Comparison of ENCODE assay signal across 18 mouse cellular contexts in genomic region chr12:31989726-31990125, GRCm38 (mm10). TPM values are rescaled to one million over a fixed set of nuclear protein-coding genes. Genes with fewer than 3 reads are reported as not detected.
A peak's percentile ranks its signal among the peaks of the same experiment; 100 is the strongest.
DNase-seq lines count a peak whose midpoint lies in the region; ATAC-seq and TF ChIP-seq lines count a peak whose summit lies in the region.
"Had no signal": no experiment of that assay in that cellular context is flagged by ENCODE, and none has a peak within 500 bp of the region (broad histone marks: within the 10 kb centered on the region; RNA-seq: fewer than 3 reads in every experiment).

No protein-coding gene starts in this region.

- no peak overlapping the region for H3K4me2 ChIP-seq in intestine, embryonic 16.5 days (ENCODE audit: low read depth, low read length)
- H3K4me2 ChIP-seq in intestine, embryonic 15.5 days (replicated peaks): no peak overlapping the region
- no peak overlapping the region for H3K4me2 ChIP-seq in liver, embryonic 14.5 days (ENCODE audit: low read depth)
- H3K4me2 ChIP-seq: embryonic facial prominence, embryonic 15.5 days; heart, embryonic 13.5 days; hindbrain, embryonic 15.5 days had no signal

- TF ChIP-seq POLR2A in MEL (IDR thresholded peaks at IDR 0.05; ENCODE audit: control insufficient read depth in 1 of 2, insufficient read depth in 1 of 2, low read depth in 1 of 2, low read length in 2 of 2, poor library complexity in 1 of 2): no peak
- no peak for TF ChIP-seq POLR2A in cerebellum, adult 2 months (IDR thresholded peaks at IDR 0.05; ENCODE audit: borderline replicate concordance, insufficient read depth, low read length)

- no peaks in the 10 kb centered on the region for H3K9me3 ChIP-seq in intestine, embryonic 16.5 days (ENCODE audit: control insufficient read depth, low read length)
- no peaks in the 10 kb centered on the region for H3K9me3 ChIP-seq in intestine, embryonic 15.5 days
- no peaks in the 10 kb centered on the region for H3K9me3 ChIP-seq in MEL (replicated peaks; ENCODE audit: insufficient read depth, low read length)
- H3K9me3 ChIP-seq in liver, embryonic 14.5 days (ENCODE audit: control insufficient read depth, low read length): no peaks in the 10 kb centered on the region
- H3K9me3 ChIP-seq: embryonic facial prominence, embryonic 15.5 days; heart, embryonic 13.5 days; hindbrain, embryonic 15.5 days had no signal

- peak; percentile 76 for ATAC-seq in intestine, embryonic 16.5 days
- ATAC-seq in intestine, embryonic 15.5 days: no peak; the same call in 1 of the 2 replicates
- ATAC-seq in liver, embryonic 14.5 days (ENCODE audit: insufficient read depth): peak; percentile 56; the same call in 1 of the 2 replicates
- ATAC-seq in megakaryocyte-erythroid progenitor cell, adult 5-6 weeks (replicated peaks; ENCODE audit: low FRiP score, low TSS enrichment, poor library complexity, severe bottlenecking): peak; percentile 76
- ATAC-seq: forebrain, embryonic 14.5 days had no signal

- H3K9ac ChIP-seq in intestine, embryonic 16.5 days (ENCODE audit: low read depth, low read length): no peak overlapping the region
- no peak overlapping the region for H3K9ac ChIP-seq in intestine, embryonic 15.5 days
- no peak overlapping the region for H3K9ac ChIP-seq in MEL (ENCODE audit: control insufficient read depth, low read depth, low read length, poor library complexity, severe bottlenecking)
- H3K9ac ChIP-seq in liver, embryonic 14.5 days (replicated peaks): no peak overlapping the region
- H3K9ac ChIP-seq: embryonic facial prominence, embryonic 15.5 days; heart, embryonic 13.5 days; hindbrain, embryonic 15.5 days had no signal

- no peak for TF ChIP-seq RAD21 in MEL (IDR thresholded peaks at IDR 0.05; ENCODE audit: low read depth, low read length)

- no peak overlapping the region for H3K27ac ChIP-seq in intestine, embryonic 16.5 days (ENCODE audit: low read length)
- H3K27ac ChIP-seq in intestine, embryonic 15.5 days: no peak overlapping the region
- no peak overlapping the region for H3K27ac ChIP-seq in MEL (ENCODE audit: control insufficient read depth, low read depth, low read length)
- no peak overlapping the region for H3K27ac ChIP-seq in liver, embryonic 14.5 days
- H3K27ac ChIP-seq in cerebellum, adult 2 months (ENCODE audit: insufficient read depth, low read length): no peak overlapping the region
- H3K27ac ChIP-seq: embryonic facial prominence, embryonic 15.5 days; heart, embryonic 13.5 days; hindbrain, embryonic 15.5 days had no signal

- no peak overlapping the region for H3K4me3 ChIP-seq in intestine, embryonic 16.5 days (ENCODE audit: low read length)
- H3K4me3 ChIP-seq in intestine, embryonic 15.5 days (replicated peaks): no peak overlapping the region
- no peak overlapping the region for H3K4me3 ChIP-seq in MEL (ENCODE audit: control insufficient read depth in 1 of 2, insufficient read depth in 1 of 2, low read depth in 2 of 2, low read length in 2 of 2)
- no peak overlapping the region for H3K4me3 ChIP-seq in liver, embryonic 14.5 days (ENCODE audit: insufficient read depth in 1 of 2, low read depth in 2 of 2, low read length in 2 of 2)
- H3K4me3 ChIP-seq in cerebellum, adult 2 months (replicated peaks; ENCODE audit: insufficient read depth, low read depth, low read length): no peak overlapping the region
- H3K4me3 ChIP-seq: embryonic facial prominence, embryonic 15.5 days; heart, embryonic 13.5 days; hindbrain, embryonic 15.5 days had no signal

- TF ChIP-seq EP300 in MEL (IDR thresholded peaks at IDR 0.05; ENCODE audit: low read depth in 1 of 2, low read length in 2 of 2): no peak
- TF ChIP-seq EP300 in liver, embryonic 14.5 days (IDR thresholded peaks at IDR 0.05; ENCODE audit: low read depth): no peak

- DNase-seq in MEL (ENCODE audit: low read depth, low spot score): no peak
- peak in 1 of 3 experiments; percentile 37 for DNase-seq in liver, embryonic 14.5 days (ENCODE audit: low read depth in 3 of 3, low spot score in 3 of 3)
- no peak for DNase-seq in cerebellum, adult 2 months
- DNase-seq in lung, postnatal 36 days: no peak
- DNase-seq: adrenal gland, adult 8-10 months; adrenal gland, postnatal 36 days; cerebellum, adult 8-10 months; cerebellum, postnatal 14 days; embryo, embryonic 11 days; gastrocnemius, postnatal 10 days; heart, postnatal 36 days had no signal

- no peaks in the 10 kb centered on the region for H3K36me3 ChIP-seq in intestine, embryonic 16.5 days (ENCODE audit: control insufficient read depth, insufficient read depth, low read length)
- H3K36me3 ChIP-seq in intestine, embryonic 15.5 days: no peaks in the 10 kb centered on the region
- H3K36me3 ChIP-seq in MEL (ENCODE audit: control insufficient read depth in 1 of 2, insufficient read depth in 2 of 2, low read length in 2 of 2): peaks cover 0 to 13% of the 10 kb centered on the region in 2 experiments; a peak in 2 of 4 replicates
- peaks cover 47% of the 10 kb centered on the region for H3K36me3 ChIP-seq in liver, embryonic 14.5 days (replicated peaks; ENCODE audit: control insufficient read depth, insufficient read depth, low read depth)
- H3K36me3 ChIP-seq: embryonic facial prominence, embryonic 15.5 days; heart, embryonic 13.5 days had no signal

- no peaks in the 10 kb centered on the region for H3K79me2 ChIP-seq in MEL (ENCODE audit: control insufficient read depth, insufficient read depth, low read length, poor library complexity)

- H3K4me1 ChIP-seq in intestine, embryonic 16.5 days (ENCODE audit: control insufficient read depth, insufficient read depth, low read length): no peaks in the 10 kb centered on the region
- H3K4me1 ChIP-seq in intestine, embryonic 15.5 days (replicated peaks): 0 out of 2 replicates have a peak, but pooled peaks cover 2% of the 10 kb centered on the region
- H3K4me1 ChIP-seq in MEL (ENCODE audit: control insufficient read depth in 1 of 2, insufficient read depth in 2 of 2, low read length in 2 of 2): peaks cover 9% of the 10 kb centered on the region in 2 experiments
- peaks cover 2 to 13% of the 10 kb centered on the region in 2 experiments; a peak in 3 of 4 replicates for H3K4me1 ChIP-seq in liver, embryonic 14.5 days (replicated peaks; ENCODE audit: control insufficient read depth in 2 of 2, insufficient read depth in 2 of 2, low read length in 1 of 2)
- no peaks in the 10 kb centered on the region for H3K4me1 ChIP-seq in cerebellum, adult 2 months (ENCODE audit: control insufficient read depth, insufficient read depth, low read length)

- H3K27me3 ChIP-seq in intestine, embryonic 16.5 days (replicated peaks; ENCODE audit: control insufficient read depth, insufficient read depth, low read length): no peaks in the 10 kb centered on the region
- H3K27me3 ChIP-seq in intestine, embryonic 15.5 days (replicated peaks): no peaks in the 10 kb centered on the region
- no peaks in the 10 kb centered on the region for H3K27me3 ChIP-seq in MEL (ENCODE audit: control insufficient read depth in 1 of 2, insufficient read depth in 2 of 2, low read length in 2 of 2)
- no peaks in the 10 kb centered on the region for H3K27me3 ChIP-seq in liver, embryonic 14.5 days (ENCODE audit: control insufficient read depth, insufficient read depth, low read length)
- no peaks in the 10 kb centered on the region; the same call in 1 of the 2 replicates for H3K27me3 ChIP-seq in cerebellum, adult 2 months (ENCODE audit: control insufficient read depth, insufficient read depth, low read length)
- H3K27me3 ChIP-seq: embryonic facial prominence, embryonic 15.5 days; heart, embryonic 13.5 days; hindbrain, embryonic 15.5 days had no signal

- TF ChIP-seq CTCF in MEL (IDR thresholded peaks at IDR 0.05 in 2 of 3, conservative IDR thresholded peaks at IDR 0.05 in 1 of 3; ENCODE audit: control insufficient read depth in 1 of 3, insufficient read depth in 1 of 3, low read depth in 2 of 3, low read length in 3 of 3, poor library complexity in 1 of 3, severe bottlenecking in 1 of 3): no peak
- TF ChIP-seq CTCF in liver, embryonic 14.5 days (IDR thresholded peaks at IDR 0.05; ENCODE audit: low read depth): no peak
- TF ChIP-seq CTCF in cerebellum, adult 2 months (IDR thresholded peaks at IDR 0.05; ENCODE audit: borderline replicate concordance, insufficient read depth, low read depth, low read length): no peak

TF ChIP-seq in MEL, 35 proteins besides CTCF, POLR2A, EP300 and RAD21:
- TF ChIP-seq GATA1 (IDR thresholded peaks at IDR 0.05; ENCODE audit: low read depth, low read length) (0 out of 2 replicates have a peak, but pooled peaks have one; percentile 5), TBP (IDR thresholded peaks at IDR 0.05; ENCODE audit: low read depth, low read length) (no peak)

RNA-seq across cellular contexts. Expression of gene Hbp1, which starts 39.4 kb away (rescaled TPM):
- polyA plus RNA-seq in intestine, embryonic 16.5 days (2015; fragmentation: Nextera tagmentation; extraction: Ambion mirVana): 82.1 and 82.8 TPM in 2 replicates
- 79.8 and 89.2 TPM in 2 replicates for polyA plus RNA-seq in intestine, embryonic 15.5 days (2015; fragmentation: Nextera tagmentation; extraction: Ambion mirVana)
- 4.3 and 7.2 TPM in 2 replicates for total RNA-seq in MEL (2012; rRNA removed)
- 1 to 10 TPM in 1 of 2 experiments, not detected in 1; 8.8 TPM for polyA plus RNA-seq in MEL (2012; ENCODE audit: insufficient read depth in 1 of 2, insufficient read length in 2 of 2, low read depth in 1 of 2, low replicate concordance in 2 of 2, missing spikeins in 1 of 2)
- 19.2 and 27.0 TPM in 2 replicates for polyA plus RNA-seq in liver, embryonic 14.5 days (2012; rRNA removed)
- 32.8 and 36.3 TPM in 2 replicates for polyA plus RNA-seq in liver, embryonic 14.5 days (2014; fragmentation: Nextera tagmentation; extraction: Ambion mirVana)
- 34.8 and 37.9 TPM in 2 replicates for total RNA-seq in megakaryocyte-erythroid progenitor cell, adult 5-6 weeks (2014; fragmentation: Nextera tagmentation)
- 39.8 and 50.5 TPM in 2 replicates for total RNA-seq in megakaryocyte-erythroid progenitor cell, adult 5-6 weeks (2017)
- 43.5 and 46.2 TPM in 2 replicates for polyA plus RNA-seq in cerebellum, adult 2 months (2012; rRNA removed)
